Mouse (Mus musculus) embryo, embryonic 11.5 days (tissue): Measurements from ENCODE around the gene Atxn7l2.
"Not testable (repeated sequence)": the region's sequence is repeated elsewhere in the genome, so short reads cannot be mapped to it uniquely, and the experiment has no call there.

Experiments used
- DNase-seq: peaks from one replicate; pipeline ENCODE4 v3.0.0-alpha.2; 2012; ENCODE audit warnings: low read depth, low spot score

Atxn7l2 gene

GRCm38 (mm10) chr3:108210771-108211139, at the start of gene Atxn7l2:
TSS of gene Atxn7l2 (minus strand) at chr3:108210934.
- DNase-seq = peak; percentile 53

- DNase-seq = no peak
Measured at GRCm38 (mm10) chr3:108259319-108259718, 48.6 kb upstream of the Atxn7l2 start.

- DNase-seq = no peak
Measured at GRCm38 (mm10) chr3:108257831-108258500, 47.2 kb upstream of the Atxn7l2 start.

GRCm38 (mm10) chr3:108256719-108257637, 46.2 kb upstream of the Atxn7l2 start, which contains the start of gene Psma5:
TSS of gene Psma5 (plus strand) at chr3:108256926.
- peak; percentile 97 for DNase-seq

GRCm38 (mm10) chr3:108246857-108247256, 36.1 kb upstream of the Atxn7l2 start:
- DNase-seq = no peak

- DNase-seq = no peak
Measured at GRCm38 (mm10) chr3:108241243-108241839, 30.6 kb upstream of the Atxn7l2 start.

GRCm38 (mm10) chr3:108237474-108238102, 26.9 kb upstream of the Atxn7l2 start:
- not testable (repeated sequence) for DNase-seq

- no peak for DNase-seq
Measured at GRCm38 (mm10) chr3:108231646-108232045, 20.9 kb upstream of the Atxn7l2 start.

GRCm38 (mm10) chr3:108227521-108227920, 16.8 kb upstream of the Atxn7l2 start:
- DNase-seq = no peak

GRCm38 (mm10) chr3:108226558-108227350, 16.0 kb upstream of the Atxn7l2 start, which contains the start of gene Sypl2:
TSS of gene Sypl2 (minus strand) at chr3:108226648.
- DNase-seq = no peak

- DNase-seq = no peak
Measured at GRCm38 (mm10) chr3:108225711-108226557, 15.2 kb upstream of the Atxn7l2 start.

- no peak for DNase-seq
Measured at GRCm38 (mm10) chr3:108220661-108221060, 9.9 kb upstream of the Atxn7l2 start.

GRCm38 (mm10) chr3:108214734-108215133, 4.0 kb upstream of the Atxn7l2 start:
- no peak for DNase-seq

- DNase-seq = no peak
Measured at GRCm38 (mm10) chr3:108212406-108212805, 1.7 kb upstream of the Atxn7l2 start.

GRCm38 (mm10) chr3:108211845-108212244, 1.1 kb upstream of the Atxn7l2 start:
- DNase-seq = no peak

GRCm38 (mm10) chr3:108209946-108210770, 576 bp downstream of the Atxn7l2 start:
- DNase-seq = peak; percentile 95

- DNase-seq = no peak
Measured at GRCm38 (mm10) chr3:108209536-108209935, 1.2 kb downstream of the Atxn7l2 start.

- DNase-seq = no peak
Measured at GRCm38 (mm10) chr3:108209001-108209400, 1.7 kb downstream of the Atxn7l2 start.
